Mouse (Mus musculus) cerebellum, adult 11-12 months (tissue): Measurements from ENCODE around the gene Slc13a5.
A peak's percentile ranks its signal among the peaks of the same experiment; 100 is the strongest.

Experiments used
- DNase-seq: peaks from one replicate; pipeline ENCODE4 v3.0.0; 2022

Slc13a5 gene

GRCm38 (mm10) chr11:72266960-72267560 lies at the start of gene Slc13a5:
Slc13a5 (minus strand) TSS chr11:72267222.
- no peak for DNase-seq

- no peak for DNase-seq
Observed at GRCm38 (mm10) chr11:72314151-72314895, 47.3 kb upstream of the Slc13a5 start, which contains the start of gene Fbxo39. Fbxo39 (plus strand) TSS chr11:72314444.

DNA sequence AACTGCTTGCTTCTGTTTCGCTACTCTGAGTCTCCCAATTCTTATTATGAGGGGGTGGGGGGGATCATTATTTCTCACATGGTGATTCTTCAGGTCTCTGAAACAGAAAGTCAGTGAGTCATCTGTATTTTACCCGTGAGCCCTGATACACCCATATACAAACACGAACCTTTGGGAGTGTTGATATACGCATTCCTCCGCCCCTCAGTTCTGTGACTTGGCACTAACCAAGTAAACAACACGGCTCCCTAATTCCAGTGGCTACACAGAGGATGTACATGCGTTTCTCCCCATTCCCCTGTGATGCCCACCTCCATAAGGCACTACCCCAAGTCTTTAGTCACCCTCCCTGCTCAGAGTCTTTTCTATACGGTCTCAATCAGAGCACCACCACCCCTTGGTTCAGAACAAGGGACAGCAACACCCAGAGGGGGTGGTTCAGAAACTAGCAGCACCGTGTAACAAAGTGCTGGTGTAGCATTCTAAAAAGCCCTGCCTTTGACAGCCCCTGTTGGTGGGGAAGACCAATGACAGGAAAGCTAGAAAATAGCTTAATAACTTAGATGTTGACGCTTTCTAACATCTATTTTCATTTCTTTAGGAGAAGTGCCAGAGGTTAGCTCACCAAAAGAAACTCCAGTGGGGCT lies 44.5 kb upstream of the Slc13a5 start:
- DNase-seq, result no peak

DNA sequence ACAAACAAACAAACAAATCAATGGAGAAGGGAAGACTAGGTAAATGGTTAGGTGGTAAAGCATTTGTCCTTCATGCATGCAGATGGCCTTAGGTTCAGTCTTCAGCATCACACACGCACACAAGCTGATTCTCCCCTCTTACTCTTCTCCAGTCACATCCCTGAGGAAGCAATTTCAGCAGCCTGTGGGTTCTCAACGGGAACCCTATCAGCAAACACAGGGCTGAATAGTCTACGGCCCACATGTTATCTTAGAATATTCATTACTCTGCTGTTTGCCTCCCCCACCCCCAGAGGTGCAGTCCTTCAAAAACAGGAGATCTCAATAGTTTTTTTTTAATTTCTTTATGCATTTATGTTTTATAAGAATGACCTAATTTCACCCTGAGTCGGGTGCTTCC lies 43.5 kb upstream of the Slc13a5 start:
- DNase-seq, result no peak

DNA sequence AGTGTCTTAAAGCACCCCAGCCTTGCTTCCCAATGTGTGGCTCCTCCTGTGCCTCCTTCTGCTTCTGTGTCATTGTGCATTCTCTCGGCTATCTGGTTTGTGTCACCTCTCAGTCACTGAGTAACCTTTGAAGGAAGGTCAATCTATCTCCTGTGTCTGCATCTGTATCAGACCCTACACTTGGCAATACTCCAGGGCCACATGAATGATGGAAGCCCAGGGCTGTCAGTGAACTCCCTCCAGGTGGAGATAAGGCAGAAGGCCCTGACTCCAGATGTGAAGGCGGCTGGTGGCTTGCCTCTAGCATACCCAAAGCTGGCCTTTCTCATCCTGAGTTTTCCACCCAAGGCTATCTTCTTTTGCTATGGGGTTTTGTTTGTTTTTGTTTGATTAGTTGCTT lies 42.0 kb upstream of the Slc13a5 start:
- DNase-seq, result no peak

- no peak for DNase-seq
Observed at GRCm38 (mm10) chr11:72307461-72307860, 40.4 kb upstream of the Slc13a5 start.

- peak; percentile 80 for DNase-seq
Observed at GRCm38 (mm10) chr11:72302230-72302629, 35.2 kb upstream of the Slc13a5 start.

DNA sequence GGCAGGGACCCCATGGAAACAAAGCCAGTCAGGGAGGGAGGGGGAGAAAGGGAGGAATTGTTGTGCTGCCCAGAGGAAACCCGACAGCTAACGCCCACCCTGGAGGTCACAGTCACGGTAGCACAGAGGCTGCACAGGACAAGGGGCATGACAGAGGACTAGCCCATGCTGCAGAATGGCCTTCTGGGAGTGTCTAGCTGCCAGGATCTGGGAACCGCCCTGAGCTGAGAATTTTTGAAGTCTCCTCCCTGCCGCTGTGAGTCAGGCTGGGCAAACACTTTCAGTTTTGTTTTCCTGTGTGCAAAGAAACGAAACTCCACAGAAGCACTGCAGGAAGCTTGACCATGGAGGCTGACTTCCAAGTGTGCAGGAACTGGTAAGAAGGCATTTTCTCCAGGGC lies 34.3 kb upstream of the Slc13a5 start, which contains the start of gene Xaf1:
Xaf1 (plus strand) TSS at position 296 of the 400 bp plus-strand sequence.
- DNase-seq, result no peak

DNA sequence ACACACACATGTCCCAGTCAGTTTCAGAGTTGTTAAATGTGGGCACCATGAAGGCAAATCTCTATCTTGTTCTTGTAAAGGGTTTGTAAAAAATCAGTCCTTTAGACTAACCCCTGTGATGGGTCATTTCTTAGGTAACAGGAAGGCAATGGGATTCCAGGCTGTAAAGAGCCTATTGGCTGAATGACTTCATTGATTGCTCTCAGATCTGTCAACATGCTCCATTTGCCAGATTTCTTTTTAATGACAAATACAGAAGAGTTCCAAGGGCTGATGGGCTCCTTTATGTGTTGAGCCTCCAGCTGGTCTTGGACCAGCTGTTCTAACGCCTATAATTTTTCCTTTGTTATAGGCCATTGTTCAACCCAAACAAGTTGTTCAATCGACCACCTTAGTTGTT lies 26.1 kb upstream of the Slc13a5 start:
- DNase-seq, result no peak

GRCm38 (mm10) chr11:72287543-72287942 lies 20.5 kb upstream of the Slc13a5 start:
- DNase-seq, result no peak

DNA sequence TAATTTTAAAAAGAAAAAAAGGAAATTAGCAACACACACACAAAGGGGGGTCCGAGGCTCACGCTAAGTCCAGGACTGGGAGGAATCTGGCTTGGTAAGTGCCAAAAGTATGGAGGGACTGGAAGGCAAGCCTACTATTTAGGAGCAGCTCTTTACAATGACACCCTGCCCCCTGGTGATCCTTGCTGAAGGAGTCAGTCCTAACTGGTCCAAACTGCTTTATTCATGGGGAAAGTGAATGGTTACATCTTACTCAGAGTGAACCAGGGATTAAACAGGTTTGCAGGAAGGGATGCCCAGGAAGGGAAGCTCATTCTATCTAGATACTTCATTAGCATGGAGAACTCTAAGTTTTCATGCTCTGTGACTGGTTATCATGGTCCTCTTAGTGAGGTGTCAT lies 20.1 kb upstream of the Slc13a5 start:
- no peak for DNase-seq

DNA sequence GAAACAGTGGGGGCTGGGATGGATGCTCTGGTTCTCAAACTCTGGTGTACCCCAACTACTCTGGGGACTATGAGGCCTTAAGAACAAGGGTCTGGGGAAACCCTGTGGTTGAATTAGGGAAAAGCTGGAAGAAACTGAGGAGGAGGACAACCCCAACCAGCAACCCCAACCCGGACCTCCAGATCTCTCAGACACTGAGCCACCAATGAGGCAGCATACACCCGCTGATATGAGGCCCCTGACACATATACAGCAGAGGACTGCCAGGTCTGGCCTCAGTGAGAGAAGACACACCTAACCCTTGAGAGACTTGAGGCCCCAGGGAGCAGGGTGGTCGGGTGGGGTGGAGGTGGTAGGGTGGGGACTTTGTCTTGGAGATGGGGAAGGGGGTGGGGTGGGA lies 19.6 kb upstream of the Slc13a5 start:
- no peak for DNase-seq

- DNase-seq, result no peak
Observed at GRCm38 (mm10) chr11:72285971-72286480, 19.0 kb upstream of the Slc13a5 start.

GRCm38 (mm10) chr11:72284532-72285182 lies 17.6 kb upstream of the Slc13a5 start:
- no peak for DNase-seq

DNA sequence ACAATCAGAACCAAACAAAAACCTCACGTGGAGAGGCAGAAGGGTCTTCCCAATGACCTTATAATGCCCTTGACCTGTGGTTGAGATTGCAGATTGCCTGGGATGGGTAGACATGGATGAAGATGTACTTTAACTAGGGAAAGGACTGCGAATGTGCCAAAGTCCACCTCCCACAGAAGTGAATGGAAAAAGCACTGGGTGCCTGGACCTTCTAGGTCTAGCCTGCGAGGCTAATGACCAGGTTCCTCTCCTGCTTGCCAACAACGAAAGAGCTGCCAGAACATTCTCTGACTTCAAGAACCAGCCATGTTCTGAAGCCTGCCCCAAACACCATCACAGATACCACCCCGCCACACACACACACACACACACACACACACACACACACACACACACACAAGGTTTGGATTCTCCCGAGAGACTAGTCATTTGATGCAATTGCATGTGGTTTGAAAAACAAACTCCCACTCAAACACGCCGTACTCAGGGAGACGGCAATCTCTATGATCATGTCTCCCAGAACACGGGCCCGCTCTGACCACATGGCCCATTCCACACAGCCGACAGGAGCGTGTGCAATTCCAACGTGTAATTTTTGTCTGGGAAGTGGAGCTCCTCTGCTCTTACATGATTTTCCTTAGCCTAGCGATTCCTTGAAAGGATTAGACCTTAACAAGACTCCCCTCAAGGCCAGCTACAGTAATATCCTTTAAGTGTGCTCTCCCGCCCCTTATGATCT lies 16.6 kb upstream of the Slc13a5 start:
- no peak for DNase-seq

- DNase-seq, result no peak
Observed at GRCm38 (mm10) chr11:72281852-72282400, 14.9 kb upstream of the Slc13a5 start.

GRCm38 (mm10) chr11:72281143-72281851 lies 14.3 kb upstream of the Slc13a5 start:
- DNase-seq, result no peak

- DNase-seq, result no peak
Observed at GRCm38 (mm10) chr11:72273341-72273740, 6.3 kb upstream of the Slc13a5 start.

DNA sequence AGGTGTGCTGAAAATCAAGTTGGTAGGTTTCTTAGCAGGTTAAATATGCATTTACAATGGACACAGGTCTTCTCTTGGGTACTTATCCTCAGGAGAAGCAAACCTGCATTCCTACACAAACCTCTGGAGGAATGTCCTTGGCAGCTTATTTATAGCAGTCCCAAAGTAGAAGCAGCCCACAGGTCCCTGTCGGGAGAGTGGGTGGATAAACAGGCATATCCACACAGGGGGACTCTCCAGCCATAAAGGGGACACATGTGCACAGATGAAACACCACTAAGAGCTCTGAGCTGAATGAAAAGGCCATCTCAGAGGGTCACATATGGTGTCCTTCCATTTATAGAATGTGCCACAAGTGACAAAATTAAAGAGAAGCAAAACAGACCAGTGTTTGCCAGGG lies 4.7 kb upstream of the Slc13a5 start:
- no peak for DNase-seq

DNA sequence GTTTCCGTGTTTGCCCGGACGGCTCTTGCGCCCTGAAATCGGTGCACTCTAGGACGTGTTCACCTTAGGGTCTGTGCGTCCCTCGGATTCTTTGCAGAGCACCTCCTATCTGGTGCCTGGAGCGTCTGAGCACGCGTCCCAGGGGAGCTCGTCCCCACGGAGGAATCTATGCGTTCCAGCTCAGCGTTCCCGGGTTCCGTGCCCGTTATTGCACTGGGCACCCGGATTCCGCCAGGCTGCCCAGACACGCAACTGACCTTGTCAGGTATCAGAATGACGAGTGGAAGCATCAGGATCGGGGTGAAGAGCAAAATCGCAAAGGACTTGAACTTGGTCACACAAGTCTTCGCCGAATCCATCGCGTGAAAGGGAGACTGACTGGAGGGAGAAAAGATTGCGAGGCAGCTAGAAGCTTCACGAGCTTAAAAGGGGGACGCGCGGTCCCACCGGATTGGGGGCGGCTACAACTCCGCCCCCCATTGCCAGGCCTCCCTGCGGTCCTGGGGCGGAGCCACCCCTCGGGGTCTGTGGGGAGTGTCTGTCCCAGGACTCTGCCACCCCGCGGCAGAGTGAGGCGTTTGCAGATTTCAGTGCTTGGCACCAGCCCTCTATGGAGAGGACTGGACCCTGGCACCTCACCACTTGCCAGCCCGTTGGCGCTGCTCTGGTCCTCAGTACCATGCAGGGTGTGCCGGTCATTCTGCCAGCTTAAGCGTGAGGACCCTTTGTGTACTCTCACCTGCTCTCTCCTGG lies 639 bp downstream of the Slc13a5 start:
- peak; percentile 15 for DNase-seq

DNA sequence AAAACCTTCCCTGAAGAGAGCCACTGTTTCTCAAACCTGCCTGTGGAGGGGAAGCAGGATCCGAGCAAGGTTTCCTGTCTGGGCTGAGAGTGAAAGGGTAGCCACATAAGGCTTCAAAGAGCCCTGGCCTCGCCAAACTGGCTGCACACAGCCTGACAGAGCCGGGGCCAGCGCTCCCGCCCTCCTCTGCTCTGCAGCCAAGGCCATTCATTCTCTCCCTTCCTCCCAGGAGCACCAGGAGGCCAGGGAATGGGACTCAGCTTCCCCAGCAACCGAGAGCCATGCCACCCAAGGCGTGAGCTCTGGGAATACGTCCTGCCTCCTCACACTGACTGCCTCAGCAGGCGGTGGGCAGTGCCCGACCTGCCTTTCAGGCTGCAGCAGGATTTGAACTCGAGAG lies 1.5 kb downstream of the Slc13a5 start:
- peak; percentile 10 for DNase-seq
